Mouse (Mus musculus) frontal cortex, postnatal 36 days (tissue): ENCODE measurements at regions not wholly inside any gene's neighbourhood (a gene's known extent, or its start where the extent isn't known, plus 50 kb on each side); places are given as distances from the start of the nearest gene placed in this dataset.
A peak's percentile ranks its signal among the peaks of the same experiment; 100 is the strongest.

Experiments
- DNase-seq, 2 experiments: peaks; one replicate each; pipeline ENCODE4 v3.0.0; 2022; ENCODE audit warnings: low spot score in 2 of 2

DNA sequence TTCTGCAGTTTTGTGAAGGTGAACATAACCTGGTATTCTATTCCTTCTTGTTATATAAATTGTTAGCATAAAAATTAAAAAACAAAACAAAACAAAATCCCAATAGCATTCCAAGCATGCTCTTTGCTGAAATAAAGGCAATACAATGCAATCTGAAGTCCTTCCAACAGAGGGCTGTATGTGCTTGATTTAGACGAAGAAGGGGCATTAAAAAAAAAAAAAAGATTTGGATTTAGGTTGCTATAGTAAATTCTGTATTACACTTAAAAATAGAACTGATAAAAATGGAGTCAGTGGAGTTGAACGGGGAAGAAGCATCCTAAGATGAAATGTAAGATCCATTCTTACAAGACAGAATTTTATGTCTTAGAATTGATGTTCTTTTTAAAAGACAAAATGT, 810.6 kb upstream of the Gm5150 start:
- peak in 1 of 2 experiments; percentile 39 for DNase-seq

DNA sequence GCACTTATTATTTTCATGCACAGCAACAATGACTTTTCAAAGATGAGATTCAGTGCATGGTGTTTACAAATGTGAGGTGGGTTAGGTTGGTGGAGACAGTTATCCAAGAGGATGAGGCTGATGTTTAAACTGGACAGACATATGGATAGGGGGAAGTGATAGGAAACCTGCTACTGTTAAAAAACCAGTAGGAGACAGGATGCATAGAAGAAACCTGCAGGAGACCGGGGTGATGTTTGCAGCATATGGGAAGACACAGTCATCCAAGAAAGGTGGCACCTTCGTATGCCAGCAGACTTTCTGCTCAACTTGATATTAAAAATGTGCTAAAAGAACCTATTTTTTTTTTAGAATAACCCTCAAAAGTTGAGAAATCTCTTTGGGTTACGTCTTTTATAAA, 809.9 kb upstream of the Gm5150 start:
- peak; percentile 12 to 60 for DNase-seq

DNA sequence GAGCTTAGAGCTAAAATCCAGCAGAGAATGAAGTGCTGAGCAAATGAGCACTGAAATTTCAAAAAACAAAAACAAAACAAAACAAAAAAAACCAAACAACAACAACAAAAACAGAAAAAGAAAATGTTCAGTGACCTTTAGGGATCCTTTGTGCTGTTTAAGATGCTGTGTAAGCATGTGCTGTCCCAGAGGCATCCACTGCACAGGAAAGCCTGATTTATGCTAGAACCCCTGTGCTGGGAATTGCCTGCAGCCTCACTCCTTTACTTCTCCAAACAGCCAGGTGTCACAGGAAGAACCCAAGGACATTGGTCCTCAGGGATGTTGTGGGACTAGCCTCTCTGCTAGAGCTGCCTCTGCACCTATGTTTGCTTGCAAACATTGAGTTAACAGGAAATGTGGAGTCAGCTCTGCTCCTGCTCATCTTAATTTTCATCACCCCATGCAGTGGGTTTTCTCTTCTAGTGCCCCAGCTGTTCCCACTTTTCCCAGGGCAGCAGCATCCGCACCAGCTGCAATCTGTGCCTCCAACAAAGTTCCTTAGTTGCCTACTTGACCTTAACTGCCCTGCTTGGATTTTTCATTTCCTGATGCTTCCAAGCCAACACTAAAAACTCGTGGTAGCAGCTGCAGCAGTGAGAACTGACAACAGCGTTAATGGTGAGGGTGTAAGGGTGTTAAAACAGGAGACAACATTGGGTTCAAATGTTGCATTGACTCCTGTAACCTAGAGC, 804.8 kb upstream of the Gm5150 start:
- DNase-seq: no peak

DNA sequence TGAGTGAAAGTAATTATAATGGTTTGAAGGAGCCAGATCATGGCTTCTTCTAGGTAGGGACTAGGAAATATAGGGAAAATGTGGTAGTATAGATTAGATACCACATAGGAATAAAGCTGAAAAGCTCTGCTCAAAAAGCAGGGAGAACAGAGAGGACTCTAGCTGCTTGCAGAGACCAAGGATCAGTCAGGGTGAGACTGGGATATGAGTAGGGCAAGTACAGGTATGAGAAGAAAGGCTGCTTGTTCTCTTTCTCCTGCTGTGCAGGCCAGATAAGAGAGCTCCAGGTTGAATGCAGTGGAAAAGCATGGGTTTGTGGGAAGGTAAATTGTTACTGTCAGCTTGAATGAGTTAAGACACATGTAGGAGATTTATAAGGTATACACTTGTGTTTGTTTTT, 797.4 kb upstream of the Gm5150 start:
- no peak for DNase-seq
